Mouse (Mus musculus): ENCODE measurements at regions not wholly inside any gene's neighbourhood (a gene's known extent, or its start where the extent isn't known, plus 50 kb on each side); places are given as distances from the start of the nearest gene placed in this dataset.
A peak's percentile ranks its signal among the peaks of the same experiment; 100 is the strongest.

DNA sequence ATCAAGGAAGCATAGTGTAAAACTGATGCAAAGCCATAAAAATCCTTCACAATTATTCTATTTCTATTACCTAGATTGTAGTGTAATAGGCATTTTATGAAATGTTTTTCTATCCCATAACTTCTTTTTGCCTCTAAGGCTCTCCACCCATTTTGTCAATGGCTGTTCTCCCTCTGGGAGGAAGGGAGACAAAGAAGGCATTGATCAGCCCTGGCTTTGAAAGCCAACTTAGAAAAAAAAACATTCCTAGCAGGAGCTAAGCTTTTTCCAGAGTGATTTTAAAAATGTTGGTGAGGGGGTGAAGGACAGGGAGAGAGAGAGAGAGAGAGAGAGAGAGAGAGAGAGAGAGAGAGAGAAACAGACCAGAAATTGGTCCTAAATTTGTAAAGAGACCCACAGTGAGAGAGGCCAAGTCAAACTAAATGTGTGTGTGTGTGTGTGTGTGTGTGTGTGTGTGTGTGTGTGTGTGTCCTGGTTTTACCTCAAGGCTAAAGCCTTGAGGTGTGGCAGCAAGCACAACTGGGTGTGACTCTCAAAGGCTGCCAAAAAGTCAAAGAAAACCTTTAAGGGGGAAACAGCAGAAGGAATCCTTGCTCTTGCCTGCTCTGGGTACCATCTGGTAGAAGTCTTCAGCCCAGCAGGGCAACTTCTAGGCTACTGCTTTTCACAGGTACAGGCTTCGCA lies 77.0 kb upstream of the Klf12 start:
- no peak for DNase-seq (ENCODE audit: extremely low spot score in 1 of 2, low spot score in 2 of 2)
- no peak overlapping the region for H3K4me3 ChIP-seq
- TF ChIP-seq CTCF (IDR thresholded peaks at IDR 0.05), result no peak
- intact Hi-C loops (cut with DNase I), result loop anchor here (5.0 kb wide), 1 partner anchor 74 kb away; no protein-coding TSS in a partner anchor
- H3K27ac ChIP-seq, result no peak overlapping the region

- Histone ChIP-seq H3K4me3 (no peak overlapping the region), H3K27ac (peak overlapping the region; percentile 6; the same call in 1 of the 2 replicates)
- DNase-seq (ENCODE audit: extremely low spot score in 1 of 2, low spot score in 2 of 2), result no peak
- intact Hi-C loops (cut with DNase I), result loop anchor here (5.0 kb wide), 1 partner anchor 73 kb away; no protein-coding TSS in a partner anchor
- TF ChIP-seq CTCF (IDR thresholded peaks at IDR 0.05), result no peak
Observed at GRCm38 (mm10) chr14:100359881-100360280, 75.4 kb upstream of the Klf12 start.

GRCm38 (mm10) chr14:100357131-100357530 lies 72.7 kb upstream of the Klf12 start:
- DNase-seq (ENCODE audit: extremely low spot score in 1 of 2, low spot score in 2 of 2), result no peak
- Histone ChIP-seq H3K27ac (no peak overlapping the region), H3K4me3 (no peak overlapping the region)
- intact Hi-C loops (cut with DNase I), result no loop called here
- TF ChIP-seq CTCF (IDR thresholded peaks at IDR 0.05), result no peak

GRCm38 (mm10) chr14:100353508-100353907 lies 69.0 kb upstream of the Klf12 start:
- intact Hi-C loops (cut with DNase I), result no loop called here
- DNase-seq (ENCODE audit: extremely low spot score in 1 of 2, low spot score in 2 of 2), result no peak
- TF ChIP-seq CTCF (IDR thresholded peaks at IDR 0.05), result no peak
- Histone ChIP-seq H3K27ac (no peak overlapping the region), H3K4me3 (no peak overlapping the region)

DNA sequence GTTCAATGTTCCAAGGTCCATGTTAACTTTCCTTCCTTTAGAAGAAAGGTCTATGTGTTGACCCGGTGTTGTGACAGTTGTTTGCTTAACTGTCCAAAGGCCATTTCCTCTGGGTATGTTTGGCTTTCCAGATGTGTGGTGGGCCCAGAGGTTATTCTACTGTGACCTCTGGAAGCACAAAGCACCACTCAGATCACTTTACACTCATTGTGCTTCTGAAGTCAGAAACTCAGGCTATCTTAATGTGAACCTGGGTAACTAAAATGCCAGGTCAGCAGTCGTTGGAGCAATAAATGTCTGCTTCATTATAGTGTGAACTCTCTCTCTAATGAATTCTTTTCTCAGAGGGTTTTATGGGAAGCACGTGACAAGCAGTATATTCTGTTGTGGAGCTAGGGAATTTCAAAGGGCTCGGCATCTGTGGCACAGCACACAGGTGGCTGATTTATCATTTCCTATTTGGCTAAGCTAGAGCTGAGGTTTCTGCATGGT lies 68.5 kb upstream of the Klf12 start:
- H3K27ac ChIP-seq, result no peak overlapping the region

DNA sequence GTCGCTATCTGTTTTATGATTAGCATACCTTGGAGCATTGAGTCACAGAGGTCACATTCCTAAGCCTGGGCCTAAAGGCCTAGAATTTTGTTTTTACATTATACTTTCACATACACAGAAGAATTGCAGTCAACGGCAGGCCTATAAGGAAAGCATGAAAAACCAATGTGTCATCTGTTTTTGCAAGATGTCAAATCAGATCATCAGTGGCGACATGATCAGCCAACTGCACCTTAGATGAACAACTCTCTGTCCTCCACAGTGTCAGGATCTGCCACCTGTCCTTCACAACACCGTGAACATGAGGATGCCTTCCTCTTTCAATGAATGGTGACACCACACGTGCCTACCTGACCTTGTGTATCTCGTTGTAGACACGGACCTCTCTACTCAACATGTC lies 66.5 kb upstream of the Klf12 start:
- intact Hi-C loops (cut with DNase I), result no loop called here
- no peak overlapping the region for H3K27ac ChIP-seq
- no peak for TF ChIP-seq CTCF (IDR thresholded peaks at IDR 0.05)
- H3K4me3 ChIP-seq, result no peak overlapping the region
- no peak for DNase-seq (ENCODE audit: extremely low spot score in 1 of 2, low spot score in 2 of 2)

More for the DNA sequence above, 68.5 kb upstream of the Klf12 start:
- DNase-seq (ENCODE audit: extremely low spot score in 1 of 2, low spot score in 2 of 2), result no peak
- no peak for TF ChIP-seq CTCF (IDR thresholded peaks at IDR 0.05)
- intact Hi-C loops (cut with DNase I), result no loop called here
- no peak overlapping the region for H3K4me3 ChIP-seq

- DNase-seq (ENCODE audit: extremely low spot score in 1 of 2, low spot score in 2 of 2), result no peak
- no peak overlapping the region for H3K27ac ChIP-seq
- H3K4me3 ChIP-seq, result no peak overlapping the region
- intact Hi-C loops (cut with DNase I), result no loop called here
- TF ChIP-seq CTCF (IDR thresholded peaks at IDR 0.05), result no peak
Observed at GRCm38 (mm10) chr14:100350021-100350790, 65.7 kb upstream of the Klf12 start.

DNA sequence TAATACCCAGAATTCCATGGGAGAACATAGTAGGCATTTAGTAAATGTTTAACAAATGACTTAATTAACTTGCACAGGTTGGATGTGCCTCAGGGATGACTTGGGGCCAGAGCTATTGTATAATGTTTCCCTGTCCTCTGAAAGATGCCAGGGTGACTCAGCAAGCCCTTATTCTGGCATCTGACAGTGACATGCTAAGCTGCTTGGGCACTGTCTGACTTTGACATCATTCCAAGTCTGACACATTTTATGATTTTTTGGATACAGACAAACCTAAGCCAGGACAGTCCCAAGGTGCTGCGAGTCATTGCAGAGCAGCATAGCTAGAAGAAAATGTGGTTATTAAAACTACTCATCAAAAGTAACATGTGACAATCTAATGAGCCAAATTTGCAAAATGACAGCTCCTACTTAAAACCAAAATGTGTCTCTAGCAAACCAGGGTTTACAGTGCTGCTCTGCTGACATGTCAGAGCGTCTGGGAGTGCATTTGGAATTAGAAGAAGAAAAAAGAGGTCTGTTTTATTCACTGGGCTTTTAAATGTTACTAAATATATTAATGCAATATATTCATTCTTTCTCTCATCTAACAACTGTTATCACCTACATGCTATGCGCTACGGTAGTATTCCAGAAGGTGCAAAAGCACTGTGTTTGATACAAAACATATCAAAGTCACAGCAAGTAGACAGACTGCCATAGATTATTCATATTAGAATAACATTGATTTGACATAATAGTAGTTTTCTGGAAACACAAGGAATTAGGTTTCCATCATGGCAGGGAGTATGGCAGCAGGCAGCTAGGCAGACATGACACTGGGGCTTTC lies 64.1 kb upstream of the Klf12 start:
- H3K4me3 ChIP-seq, result no peak overlapping the region
- DNase-seq (ENCODE audit: extremely low spot score in 1 of 2, low spot score in 2 of 2), result no peak
- H3K27ac ChIP-seq, result no peak overlapping the region
- intact Hi-C loops (cut with DNase I), result no loop called here
- no peak for TF ChIP-seq CTCF (IDR thresholded peaks at IDR 0.05)

- intact Hi-C loops (cut with DNase I), result no loop called here
- TF ChIP-seq CTCF (IDR thresholded peaks at IDR 0.05), result no peak
- H3K4me3 ChIP-seq, result no peak overlapping the region
Observed at GRCm38 (mm10) chr14:100336926-100337325, 52.4 kb upstream of the Klf12 start.

More at GRCm38 (mm10) chr14:100336926-100337325, 52.4 kb upstream of the Klf12 start:
- no peak overlapping the region for H3K27ac ChIP-seq
- DNase-seq (ENCODE audit: extremely low spot score in 1 of 2, low spot score in 2 of 2), result no peak

Small RNA genes in the stretch of these regions (microRNA-seq; reads per million reads assigned to microRNA genes)
- gene Gm22401, result 0 reads per million in 2 experiments
